Mouse (Mus musculus) mesoderm, embryonic 11.5 days (tissue): ENCODE measurements around the gene Irf7.

Source experiments
- DNase-seq: peaks from one replicate; pipeline ENCODE4 v3.0.0-alpha.2; 2012; ENCODE audit warnings: low read depth, low spot score

Irf7 gene

DNA sequence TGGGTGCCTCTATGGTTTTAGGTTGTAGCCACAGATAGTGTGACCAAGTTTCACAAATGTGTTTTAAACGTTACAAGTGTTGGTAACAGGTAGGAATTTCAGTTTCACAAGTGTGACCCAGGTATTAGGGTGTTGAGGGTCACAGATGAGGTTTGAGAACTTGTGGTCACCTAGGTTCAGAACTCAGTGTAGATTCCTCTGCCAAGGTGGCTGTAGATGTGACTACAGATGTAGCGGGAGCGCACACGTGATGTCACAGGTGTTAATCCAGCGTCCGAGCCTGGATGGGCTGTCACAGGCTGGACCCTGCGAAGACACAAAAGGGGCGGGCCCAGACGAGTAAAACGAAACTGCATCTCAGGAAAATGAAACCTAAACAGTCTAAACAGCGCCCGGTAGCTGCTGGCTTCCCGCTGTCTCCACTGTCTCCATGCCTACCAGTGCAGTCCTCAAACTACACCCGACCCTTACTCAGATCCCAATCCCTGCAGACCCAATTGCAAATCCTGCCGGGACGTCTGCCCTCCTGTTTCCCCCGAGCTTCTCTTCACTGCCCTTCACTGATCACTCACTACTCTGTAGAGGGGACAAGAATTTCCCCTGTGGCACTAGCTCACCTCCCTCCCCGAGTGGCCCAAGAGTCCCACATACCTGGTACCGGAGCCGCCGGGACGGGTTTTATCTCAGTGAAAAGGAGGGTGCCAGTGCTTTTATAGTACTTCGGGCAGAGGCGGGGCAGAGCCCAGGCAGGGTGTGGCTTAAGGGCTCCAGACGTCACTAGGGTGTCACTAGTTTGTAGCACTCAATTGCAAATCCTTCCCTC lies at the start of gene Irf7:
Irf7 (minus strand) TSS at position 743 of the 823 bp plus-strand sequence.
- peak; percentile 23 for DNase-seq

GRCm38 (mm10) chr7:141315974-141316373 lies 49.7 kb upstream of the Irf7 start:
- no peak for DNase-seq

GRCm38 (mm10) chr7:141315076-141315475 lies 48.8 kb upstream of the Irf7 start:
- no peak for DNase-seq

DNA sequence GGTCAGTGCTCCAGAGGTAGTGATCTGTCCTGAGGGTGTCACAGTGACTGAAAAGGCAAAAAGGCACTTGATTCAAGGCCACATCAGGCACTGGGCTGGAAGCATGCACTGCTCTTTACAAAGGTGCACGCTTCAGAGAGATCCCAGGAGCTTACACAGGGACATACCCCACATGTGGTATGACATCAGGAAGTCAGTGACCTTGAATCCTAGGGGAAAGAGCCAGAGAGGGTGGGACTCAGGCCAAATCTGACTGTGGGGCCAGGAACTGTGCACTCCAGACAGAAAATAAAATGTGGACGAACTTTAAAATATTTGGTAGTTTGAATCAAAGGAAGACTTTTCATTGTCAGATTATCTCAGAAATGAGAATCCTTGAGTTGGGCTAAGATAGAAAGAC lies 48.1 kb upstream of the Irf7 start:
- DNase-seq = no peak

GRCm38 (mm10) chr7:141304537-141304936 lies 38.3 kb upstream of the Irf7 start:
- no peak for DNase-seq

DNA sequence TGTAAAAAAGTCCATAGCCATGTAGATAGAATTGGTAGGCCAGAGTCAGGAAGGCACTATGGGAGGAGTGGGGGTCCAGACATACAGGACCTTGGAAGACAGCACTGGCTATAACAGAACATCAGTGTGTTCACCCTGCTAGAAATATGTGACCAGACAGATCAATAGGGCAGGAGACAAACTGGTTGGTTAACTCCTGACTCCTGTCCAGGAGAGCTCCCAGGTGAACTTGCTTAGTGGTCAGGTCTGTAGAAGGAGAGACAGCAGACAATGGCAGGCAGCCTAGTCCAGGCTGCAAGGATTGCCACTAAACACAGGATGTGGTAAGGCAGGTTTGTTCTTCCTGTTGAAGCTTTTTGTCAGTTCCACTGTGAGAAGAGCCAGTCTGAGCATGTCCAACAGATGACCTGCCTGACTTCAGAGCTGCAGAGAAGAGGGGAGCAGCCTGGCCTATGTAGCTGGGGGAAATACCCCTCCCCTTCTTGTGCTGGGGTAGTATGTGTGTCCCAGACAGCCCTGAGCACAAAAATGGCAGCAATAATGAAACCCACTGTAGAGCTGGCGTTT lies 36.5 kb upstream of the Irf7 start:
- no peak for DNase-seq

- no peak for DNase-seq
Measured at GRCm38 (mm10) chr7:141301386-141301785, 35.1 kb upstream of the Irf7 start.

DNA sequence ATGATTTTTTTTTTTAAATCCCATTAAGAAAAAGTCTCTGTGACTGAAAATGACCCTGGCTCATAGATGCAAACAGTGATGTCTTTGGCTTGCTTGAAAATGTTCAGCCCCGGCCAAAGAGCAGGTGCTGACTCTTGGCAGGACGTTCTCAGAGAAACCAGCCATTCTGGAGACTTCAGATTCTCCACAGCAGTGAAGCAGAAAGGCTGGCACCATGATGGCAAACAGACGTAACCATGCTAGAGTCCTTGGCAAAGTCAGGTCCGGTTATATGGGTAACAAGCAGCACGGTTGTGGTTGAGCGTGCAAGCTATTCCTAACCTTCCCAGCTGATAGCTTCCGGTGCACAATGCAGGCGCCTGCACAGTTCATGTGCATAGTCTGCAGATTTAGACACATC lies 32.9 kb upstream of the Irf7 start:
- DNase-seq = no peak

DNA sequence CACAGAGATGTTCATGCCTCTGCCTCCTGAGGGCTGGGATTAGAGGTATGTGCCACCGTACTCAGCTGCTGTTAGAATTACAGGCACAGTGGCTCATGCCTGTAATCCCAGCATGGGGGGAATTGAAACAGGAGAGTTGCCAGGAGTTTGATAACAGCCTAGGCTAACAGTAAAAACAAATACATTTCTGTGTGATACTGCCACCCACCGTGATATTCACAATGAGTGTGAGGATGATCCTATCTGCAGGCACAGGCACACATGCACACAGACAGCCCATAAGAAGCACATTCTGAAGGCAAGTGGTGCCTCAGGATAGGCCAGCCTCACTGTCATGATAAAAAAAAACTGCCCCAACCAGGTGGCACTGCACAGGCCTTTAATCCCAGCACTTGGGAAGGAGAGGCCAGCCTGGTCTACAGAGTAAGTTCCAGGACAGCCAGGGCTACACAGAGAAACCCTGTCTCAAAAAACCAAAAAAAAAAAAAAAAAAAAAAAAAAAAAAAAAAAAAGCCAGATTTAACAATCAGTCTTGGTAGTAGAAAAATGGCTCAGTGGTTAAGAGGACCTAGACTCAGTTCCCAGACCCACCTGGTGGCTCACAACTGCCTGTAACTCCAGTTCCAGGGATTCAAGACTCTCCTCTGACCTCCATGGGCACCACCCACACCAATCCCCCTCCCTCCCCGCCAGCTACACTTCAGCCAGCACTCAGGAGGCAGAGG lies 31.8 kb upstream of the Irf7 start:
- no peak for DNase-seq

- no peak for DNase-seq
Measured at GRCm38 (mm10) chr7:141294479-141294878, 28.2 kb upstream of the Irf7 start.

DNA sequence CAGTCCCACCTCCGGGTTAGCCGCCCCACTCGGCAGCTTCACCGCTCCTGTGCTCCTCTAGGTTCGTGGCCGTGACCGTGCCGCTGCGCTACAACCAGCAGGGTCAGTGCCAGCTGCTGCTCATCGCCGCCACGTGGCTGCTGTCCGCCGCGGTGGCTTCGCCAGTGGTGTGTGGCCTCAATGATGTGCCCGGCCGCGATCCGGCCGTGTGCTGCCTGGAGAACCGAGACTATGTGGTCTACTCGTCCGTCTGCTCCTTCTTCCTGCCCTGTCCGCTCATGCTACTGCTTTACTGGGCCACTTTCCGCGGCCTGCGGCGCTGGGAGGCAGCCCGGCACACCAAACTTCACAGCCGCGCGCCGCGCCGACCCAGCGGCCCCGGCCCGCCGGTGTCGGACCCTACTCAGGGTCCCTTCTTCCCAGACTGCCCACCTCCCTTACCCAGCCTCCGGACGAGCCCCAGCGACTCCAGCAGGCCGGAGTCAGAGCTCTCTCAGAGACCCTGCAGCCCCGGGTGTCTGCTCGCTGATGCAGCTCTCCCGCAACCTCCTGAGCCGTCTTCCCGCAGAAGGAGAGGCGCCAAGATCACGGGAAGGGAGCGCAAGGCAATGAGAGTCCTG lies 27.7 kb upstream of the Irf7 start:
- peak; percentile 64 for DNase-seq

- DNase-seq = no peak
Measured at GRCm38 (mm10) chr7:141292583-141293388, 26.5 kb upstream of the Irf7 start.

DNA sequence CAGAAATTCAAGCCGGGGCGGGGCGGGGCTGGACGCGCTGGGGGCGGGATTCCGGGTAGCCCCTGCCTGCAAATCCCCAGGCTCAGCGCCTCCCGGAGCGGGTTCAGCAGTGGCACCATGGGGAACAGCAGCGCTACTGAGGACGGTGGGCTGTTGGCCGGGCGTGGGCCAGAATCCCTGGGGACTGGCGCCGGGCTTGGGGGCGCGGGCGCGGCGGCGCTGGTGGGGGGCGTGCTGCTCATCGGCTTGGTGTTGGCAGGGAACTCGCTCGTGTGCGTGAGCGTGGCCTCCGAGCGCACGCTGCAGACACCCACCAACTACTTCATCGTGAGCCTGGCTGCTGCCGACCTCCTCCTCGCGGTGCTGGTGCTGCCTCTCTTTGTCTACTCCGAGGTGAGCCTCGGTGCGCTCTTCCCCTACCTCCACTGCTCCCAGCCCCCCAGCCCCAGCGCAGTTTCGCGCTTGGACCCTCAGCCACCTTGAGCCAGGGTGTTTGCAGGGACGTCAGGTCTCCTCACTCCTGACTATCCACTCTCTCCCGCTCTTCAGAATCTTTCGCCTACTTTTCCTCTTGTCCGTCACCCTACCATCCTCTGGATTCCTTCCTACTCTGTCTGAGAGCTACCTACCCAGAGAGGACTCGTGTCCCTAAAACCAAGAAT lies 25.8 kb upstream of the Irf7 start, which contains the start of gene Drd4:
Drd4 (plus strand) TSS at position 86 of the 662 bp plus-strand sequence.
- DNase-seq = peak; percentile 65

DNA sequence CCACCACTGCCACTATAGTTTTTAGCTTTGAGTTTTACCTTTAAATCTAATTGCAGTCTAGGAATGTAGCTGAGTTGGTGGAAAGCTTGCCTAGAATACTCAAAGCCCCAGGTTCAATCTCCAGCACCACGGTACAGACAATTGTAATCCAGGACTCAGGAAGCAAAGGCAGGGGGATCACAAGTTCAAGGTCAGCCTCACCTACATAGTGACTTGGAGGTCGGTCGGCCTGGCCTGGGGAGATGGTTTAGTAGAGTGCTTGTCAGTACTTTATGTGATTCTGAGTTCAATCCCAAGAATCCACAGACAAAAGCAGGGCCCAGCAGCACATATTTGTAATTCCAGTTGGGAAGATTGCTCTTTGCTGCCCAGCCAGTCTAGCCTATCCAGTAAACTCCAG lies 21.8 kb upstream of the Irf7 start:
- no peak for DNase-seq

- DNase-seq = no peak
Measured at GRCm38 (mm10) chr7:141282756-141283155, 16.5 kb upstream of the Irf7 start.

DNA sequence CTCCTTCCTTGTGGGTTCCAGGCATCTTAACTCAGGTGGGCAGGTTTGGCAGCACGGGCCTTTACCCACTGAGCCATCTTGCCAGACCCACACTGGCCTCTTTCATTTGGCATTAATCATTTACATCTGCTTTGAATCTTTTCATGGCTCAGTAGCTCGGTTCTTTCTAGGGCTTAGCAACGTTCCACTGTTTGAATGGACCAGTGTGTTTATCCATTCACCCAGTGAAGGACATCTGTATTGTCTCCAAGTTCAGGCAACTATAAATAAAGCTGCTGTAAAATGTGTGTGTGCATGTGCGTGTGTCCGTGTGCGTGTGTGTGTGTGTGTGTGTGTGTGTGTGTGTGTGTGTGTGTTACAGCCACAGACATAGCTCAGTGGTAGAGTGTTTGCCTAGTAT lies 15.2 kb upstream of the Irf7 start:
- no peak for DNase-seq

GRCm38 (mm10) chr7:141278766-141279590 lies 12.7 kb upstream of the Irf7 start, which contains the start of gene Sct:
Gene Sct (minus strand): TSS chr7:141279133.
- peak; percentile 61 for DNase-seq

- DNase-seq = no peak
Measured at GRCm38 (mm10) chr7:141277701-141278678, 11.7 kb upstream of the Irf7 start.

- DNase-seq = no peak
Measured at GRCm38 (mm10) chr7:141276546-141276945, 10.3 kb upstream of the Irf7 start, which contains the start of gene Cdhr5. Gene Cdhr5 (minus strand): TSS chr7:141276786.
